Mouse (Mus musculus) neural tube, embryonic 15.5 days (tissue): ENCODE results near the gene Chrd. TPM values are rescaled to one million over a fixed set of nuclear protein-coding genes. Genes with fewer than 3 reads are reported as not detected.

Source experiments
- ATAC-seq: fragments of 200-750 bp; cut with Nextera tagmentation; 2 replicates; pipeline ENCODE4 v1.8.0; 2017; ENCODE audit warnings: mild to moderate bottlenecking, moderate TSS enrichment, moderate library complexity; ENCODE audit not compliant: low FRiP score
- H3K27ac ChIP-seq: fragments of 300-500 bp; sonication (generic); replicated peaks from 2 replicates; pipeline ENCODE4 v1.5.1; 2015; ENCODE audit warnings: mild to moderate bottlenecking, inconsistent platforms
- H3K27me3 ChIP-seq: fragments of 300-500 bp; sonication (generic); replicated peaks from 2 replicates; pipeline ENCODE4 v1.6.1; 2015; ENCODE audit warnings: inconsistent platforms
- H3K36me3 ChIP-seq: fragments of 300-500 bp; sonication (generic); 2 replicates; pipeline ENCODE4 v1.6.1; 2015; ENCODE audit warnings: inconsistent platforms
- H3K4me1 ChIP-seq: fragments of 300-500 bp; sonication (generic); 2 replicates; pipeline ENCODE4 v1.6.1; 2015; ENCODE audit warnings: inconsistent platforms
- H3K4me2 ChIP-seq: fragments of 300-500 bp; sonication (generic); 2 replicates; pipeline ENCODE4 v1.6.1; 2015; ENCODE audit warnings: inconsistent platforms, mild to moderate bottlenecking, moderate library complexity
- H3K4me3 ChIP-seq: fragments of 300-500 bp; sonication (generic); replicated peaks from 2 replicates; pipeline ENCODE4 v1.5.1; 2015; ENCODE audit warnings: mild to moderate bottlenecking, inconsistent platforms
- H3K9ac ChIP-seq: fragments of 300-500 bp; sonication (generic); replicated peaks from 2 replicates; pipeline ENCODE4 v1.6.1; 2015; ENCODE audit warnings: mild to moderate bottlenecking, inconsistent platforms
- H3K9me3 ChIP-seq: fragments of 300-500 bp; sonication (generic); replicated peaks from 2 replicates; pipeline ENCODE4 v1.6.1; 2016; ENCODE audit warnings: inconsistent platforms
- WGBS: fragments of 180-500 bp; shearing (Covaris S2); methylation state at CpG from one replicate; pipeline ENCODE4 v1.1.7; 2015; ENCODE audit warnings: mixed read lengths; 5-methylcytosine and 5-hydroxymethylcytosine counted together
- polyA plus RNA-seq: library from polyadenylated mRNA; unstranded; fragments of >200 nt; fragmentation: Nextera tagmentation; extraction: Ambion mirVana; gene quantifications from 2 replicates; pipeline ENCODE4 v1.2.1, GENCODE M21; 2015

The Chrd gene
- polyA plus RNA-seq, 1 experiment from 2014 or later = 7.5 TPM

- WGBS = 89% methylated on average over 5 of the region's 5 CpGs
- H3K4me2 ChIP-seq = no peak overlapping the region
- no peak for ATAC-seq
These were observed 3.9 kb downstream of the Chrd start for GRCm38 (mm10) chr16:20736823-20737222.

GRCm38 (mm10) chr16:20739845-20740244, 6.9 kb downstream of the Chrd start:
- H3K4me1 ChIP-seq = no peaks in the 10 kb centered on the region
- no peak for ATAC-seq
- peaks cover 34% of the 10 kb centered on the region for H3K36me3 ChIP-seq
- H3K27me3 ChIP-seq = peaks cover 14% of the 10 kb centered on the region
- H3K27ac ChIP-seq = no peak overlapping the region
- no peak overlapping the region for H3K9ac ChIP-seq
- no peak overlapping the region for H3K4me2 ChIP-seq
- no peak overlapping the region for H3K4me3 ChIP-seq
- no peaks in the 10 kb centered on the region for H3K9me3 ChIP-seq
- WGBS = 92% methylated on average over 9 of the region's 9 CpGs

More at GRCm38 (mm10) chr16:20736823-20737222, 3.9 kb downstream of the Chrd start:
- Histone ChIP-seq H3K9ac (no peak overlapping the region), H3K4me1 (peaks cover 21% of the 10 kb centered on the region), H3K4me3 (no peak overlapping the region), H3K36me3 (peaks cover 28% of the 10 kb centered on the region), H3K27ac (no peak overlapping the region), H3K27me3 (peaks cover 19% of the 10 kb centered on the region), H3K9me3 (no peaks in the 10 kb centered on the region)

- 74% methylated on average over 6 of the region's 6 CpGs for WGBS
- Histone ChIP-seq H3K36me3 (peaks cover 8% of the 10 kb centered on the region), H3K4me1 (no peaks in the 10 kb centered on the region), H3K27me3 (no peaks in the 10 kb centered on the region), H3K4me3 (no peak overlapping the region), H3K9ac (no peak overlapping the region), H3K27ac (no peak overlapping the region), H3K9me3 (no peaks in the 10 kb centered on the region), H3K4me2 (no peak overlapping the region)
- ATAC-seq = no peak
These were observed 13.7 kb downstream of the Chrd start for GRCm38 (mm10) chr16:20746641-20747040.

- Histone ChIP-seq H3K4me2 (no peak overlapping the region), H3K4me1 (no peaks in the 10 kb centered on the region), H3K9me3 (no peaks in the 10 kb centered on the region), H3K27me3 (no peaks in the 10 kb centered on the region), H3K36me3 (no peaks in the 10 kb centered on the region), H3K9ac (no peak overlapping the region), H3K4me3 (no peak overlapping the region), H3K27ac (no peak overlapping the region)
- 64% methylated on average over 8 of the region's 8 CpGs for WGBS
- no peak for ATAC-seq
These were observed 17.6 kb downstream of the Chrd start for GRCm38 (mm10) chr16:20750518-20750917.

GRCm38 (mm10) chr16:20756052-20756451, 23.1 kb downstream of the Chrd start:
- H3K9ac ChIP-seq = no peak overlapping the region
- no peaks in the 10 kb centered on the region for H3K36me3 ChIP-seq
- no peak overlapping the region for H3K4me2 ChIP-seq
- H3K4me1 ChIP-seq = no peaks in the 10 kb centered on the region
- H3K9me3 ChIP-seq = no peaks in the 10 kb centered on the region
- 94% methylated on average over 5 of the region's 5 CpGs for WGBS
- no peak overlapping the region for H3K27ac ChIP-seq
- no peak overlapping the region for H3K4me3 ChIP-seq
- no peaks in the 10 kb centered on the region for H3K27me3 ChIP-seq
- no peak for ATAC-seq

- Histone ChIP-seq H3K4me1 (no peaks in the 10 kb centered on the region), H3K36me3 (no peaks in the 10 kb centered on the region), H3K9me3 (no peaks in the 10 kb centered on the region), H3K27ac (no peak overlapping the region), H3K27me3 (no peaks in the 10 kb centered on the region), H3K4me3 (no peak overlapping the region), H3K4me2 (no peak overlapping the region), H3K9ac (no peak overlapping the region)
- ATAC-seq = no peak
- 83% methylated on average over 1 of the region's 1 CpGs for WGBS
These were observed 24.5 kb downstream of the Chrd start for GRCm38 (mm10) chr16:20757385-20757784.

GRCm38 (mm10) chr16:20761681-20762080, 28.8 kb downstream of the Chrd start:
- no peak for ATAC-seq
- Histone ChIP-seq H3K36me3 (no peaks in the 10 kb centered on the region), H3K27me3 (no peaks in the 10 kb centered on the region)

GRCm38 (mm10) chr16:20765244-20765643, 32.3 kb downstream of the Chrd start:
- no peaks in the 10 kb centered on the region for H3K27me3 ChIP-seq
- H3K36me3 ChIP-seq = no peaks in the 10 kb centered on the region
- H3K27ac ChIP-seq = no peak overlapping the region
- no peak overlapping the region for H3K4me2 ChIP-seq
- H3K4me1 ChIP-seq = no peaks in the 10 kb centered on the region
- H3K9me3 ChIP-seq = no peaks in the 10 kb centered on the region
- no peak overlapping the region for H3K9ac ChIP-seq
- ATAC-seq = no peak
- no peak overlapping the region for H3K4me3 ChIP-seq
- WGBS = 49% methylated on average over 9 of the region's 9 CpGs

More at GRCm38 (mm10) chr16:20761681-20762080, 28.8 kb downstream of the Chrd start:
- no peak overlapping the region for H3K4me3 ChIP-seq
- H3K27ac ChIP-seq = no peak overlapping the region
- H3K4me2 ChIP-seq = no peak overlapping the region
- no peaks in the 10 kb centered on the region for H3K9me3 ChIP-seq
- H3K9ac ChIP-seq = no peak overlapping the region
- H3K4me1 ChIP-seq = no peaks in the 10 kb centered on the region
- 12% methylated on average over 3 of the region's 3 CpGs for WGBS

GRCm38 (mm10) chr16:20775021-20775420, 42.1 kb downstream of the Chrd start:
- Histone ChIP-seq H3K27me3 (0 out of 2 replicates have a peak, but pooled peaks cover 2% of the 10 kb centered on the region), H3K9ac (no peak overlapping the region), H3K9me3 (no peaks in the 10 kb centered on the region; the same call in 1 of the 2 replicates), H3K4me1 (no peaks in the 10 kb centered on the region), H3K36me3 (no peaks in the 10 kb centered on the region), H3K27ac (no peak overlapping the region), H3K4me2 (no peak overlapping the region), H3K4me3 (no peak overlapping the region)
- 78% methylated on average over 5 of the region's 5 CpGs for WGBS
- no peak for ATAC-seq

GRCm38 (mm10) chr16:20779846-20780245, 46.9 kb downstream of the Chrd start:
- Histone ChIP-seq H3K9me3 (no peaks in the 10 kb centered on the region), H3K36me3 (no peaks in the 10 kb centered on the region), H3K4me1 (no peaks in the 10 kb centered on the region), H3K9ac (no peak overlapping the region), H3K27me3 (0 out of 2 replicates have a peak, but pooled peaks cover 2% of the 10 kb centered on the region), H3K4me3 (no peak overlapping the region), H3K4me2 (no peak overlapping the region), H3K27ac (no peak overlapping the region)
- 85% methylated on average over 3 of the region's 3 CpGs for WGBS
- no peak for ATAC-seq

- no peaks in the 10 kb centered on the region for H3K4me1 ChIP-seq
- H3K36me3 ChIP-seq = no peaks in the 10 kb centered on the region
- no peak for ATAC-seq
- H3K9ac ChIP-seq = no peak overlapping the region
- no peak overlapping the region for H3K27ac ChIP-seq
- H3K4me3 ChIP-seq = no peak overlapping the region
- no peaks in the 10 kb centered on the region for H3K9me3 ChIP-seq
- 69% methylated on average over 4 of the region's 4 CpGs for WGBS
- 0 out of 2 replicates have a peak, but pooled peaks cover 2% of the 10 kb centered on the region for H3K27me3 ChIP-seq
- no peak overlapping the region for H3K4me2 ChIP-seq
These were observed 48.2 kb downstream of the Chrd start for GRCm38 (mm10) chr16:20781101-20781630.

GRCm38 (mm10) chr16:20783891-20784290, 51.0 kb downstream of the Chrd start:
- no peak overlapping the region for H3K9ac ChIP-seq
- 0 out of 2 replicates have a peak, but pooled peaks cover 2% of the 10 kb centered on the region for H3K27me3 ChIP-seq
- H3K27ac ChIP-seq = no peak overlapping the region
- ATAC-seq = no peak
- H3K4me3 ChIP-seq = no peak overlapping the region
- H3K9me3 ChIP-seq = no peaks in the 10 kb centered on the region
- no peaks in the 10 kb centered on the region for H3K4me1 ChIP-seq
- WGBS = 89% methylated on average over 2 of the region's 2 CpGs
- no peaks in the 10 kb centered on the region for H3K36me3 ChIP-seq
- H3K4me2 ChIP-seq = no peak overlapping the region
